Mouse (Mus musculus): Measurements from ENCODE around the gene Acyp2. TPM values are rescaled to one million over a fixed set of nuclear protein-coding genes. Genes with fewer than 3 reads are reported as not detected.

Acyp2 gene
- polyA plus RNA-seq, 2 experiments: 8.0 to 11.1 TPM

- Histone ChIP-seq H3K27ac (replicated peaks; ENCODE audit: low read depth, low read length) (no peak overlapping the region), H3K4me2 (replicated peaks; ENCODE audit: low read depth, low read length, severe bottlenecking) (no peak overlapping the region), H3K9ac (ENCODE audit: low read depth, low read length, severe bottlenecking) (no peak overlapping the region), H3K9me3 (ENCODE audit: control insufficient read depth, low read length) (no peaks in the 10 kb centered on the region), H3K4me1 (ENCODE audit: control insufficient read depth, insufficient read depth, low read length) (no peaks in the 10 kb centered on the region), H3K27me3 (ENCODE audit: control insufficient read depth, insufficient read depth, low read length) (no peaks in the 10 kb centered on the region), H3K4me3 (replicated peaks; ENCODE audit: low read length) (no peak overlapping the region), H3K36me3 (ENCODE audit: control insufficient read depth, insufficient read depth, low read length) (no peaks in the 10 kb centered on the region)
- no peak for TF ChIP-seq POLR2A (IDR thresholded peaks at IDR 0.05; ENCODE audit: borderline replicate concordance, extremely low read depth, insufficient read depth, insufficient read length)
- no peak for ATAC-seq (ENCODE audit: low FRiP score, low read depth)
- 88% methylated on average over 9 of the region's 10 CpGs for WGBS
- DNase-seq (ENCODE audit: low spot score): no peak
Observed at GRCm38 (mm10) chr11:30488183-30488582, 161.2 kb downstream of the Acyp2 start.

- no peak overlapping the region for H3K4me2 ChIP-seq (replicated peaks; ENCODE audit: low read depth, low read length, severe bottlenecking)
- no peaks in the 10 kb centered on the region for H3K9me3 ChIP-seq (ENCODE audit: control insufficient read depth, low read length)
- 73% methylated on average over 4 of the region's 4 CpGs for WGBS
- no peaks in the 10 kb centered on the region for H3K4me1 ChIP-seq (ENCODE audit: control insufficient read depth, insufficient read depth, low read length)
- no peaks in the 10 kb centered on the region for H3K27me3 ChIP-seq (ENCODE audit: control insufficient read depth, insufficient read depth, low read length)
- DNase-seq (ENCODE audit: low spot score) (no peak), ATAC-seq (ENCODE audit: low FRiP score, low read depth) (no peak)
- TF ChIP-seq POLR2A (IDR thresholded peaks at IDR 0.05; ENCODE audit: borderline replicate concordance, extremely low read depth, insufficient read depth, insufficient read length): no peak
- no peaks in the 10 kb centered on the region for H3K36me3 ChIP-seq (ENCODE audit: control insufficient read depth, insufficient read depth, low read length)
- H3K27ac ChIP-seq (replicated peaks; ENCODE audit: low read depth, low read length): no peak overlapping the region
- H3K4me3 ChIP-seq (replicated peaks; ENCODE audit: low read length): no peak overlapping the region
- H3K9ac ChIP-seq (ENCODE audit: low read depth, low read length, severe bottlenecking): no peak overlapping the region
Observed at GRCm38 (mm10) chr11:30483286-30483685, 166.1 kb downstream of the Acyp2 start.

DNA sequence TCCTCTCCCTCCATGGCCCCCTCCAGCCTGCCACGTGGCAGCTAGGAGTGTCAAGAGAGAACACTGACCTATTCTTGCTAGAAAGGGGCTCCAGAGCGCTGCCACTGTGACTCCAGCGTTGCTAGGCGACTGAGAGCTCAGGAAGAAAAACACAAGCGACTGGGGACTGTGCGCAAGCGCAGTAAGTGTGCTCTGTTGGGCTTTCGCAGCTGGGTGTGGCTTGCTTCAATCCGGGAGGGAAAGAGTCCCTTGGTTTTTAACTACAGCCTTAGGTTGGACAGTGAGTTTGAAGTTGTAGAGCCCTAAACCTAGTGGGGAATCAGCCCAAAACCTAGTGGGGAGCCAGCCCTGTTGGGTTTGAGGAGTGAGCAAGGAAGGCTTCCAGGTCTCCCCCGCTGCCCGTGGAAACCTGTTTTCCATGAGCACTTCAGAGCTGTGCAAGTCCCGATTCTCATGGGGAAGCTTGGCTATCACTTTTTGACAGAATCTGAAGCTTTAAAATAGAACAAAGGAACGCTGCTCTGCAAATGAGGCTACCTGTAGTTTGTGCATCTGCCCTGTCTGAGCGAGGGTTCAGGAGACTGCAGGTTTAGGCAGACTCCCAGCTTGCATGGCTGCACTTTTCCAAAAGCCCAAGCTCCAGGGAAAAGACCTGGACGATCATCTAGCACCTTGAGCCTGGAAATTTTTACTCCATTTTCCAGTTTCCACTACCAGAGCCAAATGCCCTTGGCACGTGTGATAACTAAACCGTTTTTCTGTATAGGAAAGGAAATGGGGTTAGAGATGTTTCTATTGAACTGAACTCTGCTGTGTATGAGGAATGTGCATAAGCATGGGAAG lies 177.4 kb downstream of the Acyp2 start, which contains the start of gene 4930505A04Rik:
Gene 4930505A04Rik (minus strand): TSS at position 77 of the 843 bp plus-strand sequence.
- Histone ChIP-seq H3K4me1 (ENCODE audit: control insufficient read depth, insufficient read depth, low read length) (peaks cover 12% of the 10 kb centered on the region), H3K4me2 (replicated peaks; ENCODE audit: low read depth, low read length, severe bottlenecking) (peak within 1 kb of the TSS; percentile 54), H3K9me3 (ENCODE audit: control insufficient read depth, low read length) (no peaks in the 10 kb centered on the region), H3K4me3 (replicated peaks; ENCODE audit: low read length) (peak within 1 kb of the TSS; percentile 39), H3K9ac (ENCODE audit: low read depth, low read length, severe bottlenecking) (peak within 1 kb of the TSS; percentile 55), H3K27ac (replicated peaks; ENCODE audit: low read depth, low read length) (peak within 1 kb of the TSS; percentile 80), H3K27me3 (ENCODE audit: control insufficient read depth, insufficient read depth, low read length) (no peaks in the 10 kb centered on the region), H3K36me3 (ENCODE audit: control insufficient read depth, insufficient read depth, low read length) (no peaks in the 10 kb centered on the region)
- peak; percentile 98 for DNase-seq (ENCODE audit: low spot score)
- TF ChIP-seq POLR2A (IDR thresholded peaks at IDR 0.05; ENCODE audit: borderline replicate concordance, extremely low read depth, insufficient read depth, insufficient read length): no peak
- WGBS: 5% methylated on average over 17 of the region's 17 CpGs
- peak; percentile 96 for ATAC-seq (ENCODE audit: low FRiP score, low read depth)

DNA sequence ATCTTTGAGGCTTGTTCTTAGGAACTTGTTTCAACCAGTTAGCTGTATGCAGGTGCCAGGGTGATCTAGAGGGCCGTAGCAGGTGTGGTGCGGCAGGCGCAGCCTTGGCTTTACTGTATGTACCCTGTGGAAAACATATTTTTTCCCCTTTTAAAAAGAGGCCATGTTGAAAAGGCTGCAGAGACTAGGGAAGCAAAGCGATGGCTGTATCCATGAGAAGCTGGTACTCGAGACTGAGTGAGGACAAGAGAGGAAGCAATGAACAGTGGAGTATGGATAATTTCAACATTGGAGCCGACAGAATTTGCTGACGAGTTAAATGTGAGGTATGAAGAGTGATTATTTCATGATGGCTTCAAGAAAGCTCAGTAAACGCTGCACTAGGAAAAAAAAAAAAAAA lies 178.2 kb downstream of the Acyp2 start:
- Histone ChIP-seq H3K27ac (replicated peaks; ENCODE audit: low read depth, low read length) (peak overlapping the region; percentile 80), H3K4me2 (replicated peaks; ENCODE audit: low read depth, low read length, severe bottlenecking) (peak overlapping the region; percentile 54), H3K9ac (ENCODE audit: low read depth, low read length, severe bottlenecking) (0 out of 2 replicates have a peak overlapping the region, but pooled peaks have one; percentile 55), H3K4me1 (ENCODE audit: control insufficient read depth, insufficient read depth, low read length) (peaks cover 12% of the 10 kb centered on the region), H3K9me3 (ENCODE audit: control insufficient read depth, low read length) (no peaks in the 10 kb centered on the region), H3K27me3 (ENCODE audit: control insufficient read depth, insufficient read depth, low read length) (no peaks in the 10 kb centered on the region), H3K36me3 (ENCODE audit: control insufficient read depth, insufficient read depth, low read length) (no peaks in the 10 kb centered on the region), H3K4me3 (replicated peaks; ENCODE audit: low read length) (peak overlapping the region; percentile 39)
- 70% methylated on average over 8 of the region's 8 CpGs for WGBS
- TF ChIP-seq POLR2A (IDR thresholded peaks at IDR 0.05; ENCODE audit: borderline replicate concordance, extremely low read depth, insufficient read depth, insufficient read length): no peak
- DNase-seq (ENCODE audit: low spot score) (no peak), ATAC-seq (ENCODE audit: low FRiP score, low read depth) (no peak)

Other genes with a start within 250 kb of the Acyp2 start
- gene 4930505A04Rik, start 177.8 kb downstream of the Acyp2 start, polyA plus RNA-seq (2012; rRNA removed): not detected in 2 replicates
- gene 4930505A04Rik, start 177.8 kb downstream of the Acyp2 start, polyA plus RNA-seq (2014; fragmentation: Nextera tagmentation; extraction: Ambion mirVana): 0.30 TPM in 1 of 2 replicates, not detected in the other
- 43.7 and 46.1 TPM in 2 replicates for gene Psme4, start 122.1 kb upstream of the Acyp2 start, polyA plus RNA-seq (2012; rRNA removed)
- gene Psme4, start 122.1 kb upstream of the Acyp2 start, polyA plus RNA-seq (2014; fragmentation: Nextera tagmentation; extraction: Ambion mirVana): 28.6 and 31.3 TPM in 2 replicates
- 0.44 and 0.63 TPM in 2 replicates for gene Gpr75, start 235.8 kb upstream of the Acyp2 start, polyA plus RNA-seq (2012; rRNA removed)
- gene Gpr75, start 235.8 kb upstream of the Acyp2 start, polyA plus RNA-seq (2014; fragmentation: Nextera tagmentation; extraction: Ambion mirVana): 0.11 and 0.14 TPM in 2 replicates
- gene Asb3, start 235.8 kb upstream of the Acyp2 start, polyA plus RNA-seq (2012; rRNA removed): 13.8 and 15.3 TPM in 2 replicates
- 31.5 and 38.1 TPM in 2 replicates for gene Asb3, start 235.8 kb upstream of the Acyp2 start, polyA plus RNA-seq (2014; fragmentation: Nextera tagmentation; extraction: Ambion mirVana)